Mouse (Mus musculus): ENCODE data around the gene A530016L24Rik. TPM values are rescaled to one million over a fixed set of nuclear protein-coding genes. Genes with fewer than 3 reads are reported as not detected.

The A530016L24Rik gene
- total RNA-seq, 2 experiments from 2014 or later, result 9.1 to 9.8 TPM

DNA sequence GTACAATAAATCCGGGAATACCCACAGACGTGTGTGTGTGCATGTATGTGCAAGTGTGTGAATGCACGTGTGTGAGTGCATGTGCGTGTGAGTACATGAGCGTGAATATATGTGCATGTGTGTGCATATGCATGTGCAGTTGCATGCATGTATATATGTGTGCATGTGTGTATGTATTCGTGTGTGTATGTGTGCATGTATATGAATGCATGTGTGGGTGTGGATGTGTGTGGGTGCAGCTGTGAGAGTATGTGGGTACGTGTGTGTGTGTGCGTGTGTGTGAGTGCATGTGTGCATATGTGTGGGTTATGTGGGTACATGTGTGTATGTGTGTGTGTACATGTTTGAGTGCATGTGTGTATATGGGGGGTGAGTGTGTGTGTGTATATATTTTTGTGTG is 56.9 kb downstream of the A530016L24Rik start:
- no peak for DNase-seq (ENCODE audit: low spot score in 2 of 2)

DNA sequence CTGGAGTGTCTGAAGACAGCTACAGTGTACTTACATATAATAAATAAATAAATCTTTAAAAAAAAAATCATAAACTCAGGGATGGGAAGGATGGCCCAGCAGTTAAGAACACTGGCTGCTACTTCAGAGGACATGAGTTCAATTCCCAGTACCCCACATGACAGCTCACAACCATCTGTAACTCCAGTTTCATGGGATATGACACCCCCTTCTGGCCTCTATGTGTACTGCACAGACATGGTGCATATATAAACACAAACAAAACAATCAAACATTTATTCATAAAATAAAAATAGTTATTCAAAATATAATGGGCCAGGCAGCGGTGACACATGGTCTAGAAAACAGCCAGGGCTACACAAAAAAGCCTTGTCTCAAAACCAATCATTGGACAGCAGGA is 60.0 kb downstream of the A530016L24Rik start:
- DNase-seq (ENCODE audit: low spot score in 2 of 2), result no peak

Other genes with a start within 250 kb of the A530016L24Rik start
- gene Tmem179, start 27.3 kb downstream of the A530016L24Rik start, total RNA-seq (2021), result 1 to 10 TPM; 5.8 to 6.6 TPM
- 10 to 100 TPM; 26.5 to 27.3 TPM for gene Inf2, start 99.3 kb downstream of the A530016L24Rik start, total RNA-seq (2021)
- gene Adssl1, start 130.6 kb downstream of the A530016L24Rik start, total RNA-seq (2021), result 10 to 100 TPM; 17.1 to 19.5 TPM
- 10 to 100 TPM; 69.9 to 72.6 TPM for gene Siva1, start 155.2 kb downstream of the A530016L24Rik start, total RNA-seq (2021)
- 100 to 1,000 TPM; 334 to 351 TPM for gene Akt1, start 185.4 kb downstream of the A530016L24Rik start, total RNA-seq (2021)
- gene Zbtb42, start 189.4 kb downstream of the A530016L24Rik start, total RNA-seq (2021), result 1 to 10 TPM; 6.4 to 6.8 TPM
- gene Cep170b, start 231.0 kb downstream of the A530016L24Rik start, total RNA-seq (2021), result 10 to 100 TPM; 49.2 to 56.6 TPM